Mouse (Mus musculus): ENCODE data around the gene Krt222. TPM values are rescaled to one million over a fixed set of nuclear protein-coding genes. Genes with fewer than 3 reads are reported as not detected.

Gene Krt222
- total RNA-seq, 4 experiments from 2014 or later = 26.5 to 44.5 (median 31.0) TPM

- no peak for DNase-seq (ENCODE audit: low spot score)
These were observed 5.4 kb downstream of the Krt222 start for GRCm38 (mm10) chr11:99238468-99238867.

GRCm38 (mm10) chr11:99231049-99231816 lies 12.7 kb downstream of the Krt222 start:
- DNase-seq (ENCODE audit: low spot score) = no peak

- DNase-seq (ENCODE audit: low spot score) = peak; percentile 77
These were observed 13.4 kb downstream of the Krt222 start, which contains the start of gene Smarce1 for GRCm38 (mm10) chr11:99230261-99231048. Gene Smarce1 (minus strand): TSS chr11:99231017.

- DNase-seq (ENCODE audit: low spot score) = no peak
These were observed 14.1 kb downstream of the Krt222 start for GRCm38 (mm10) chr11:99229641-99230260.

- no peak for DNase-seq (ENCODE audit: low spot score)
These were observed 17.6 kb downstream of the Krt222 start for GRCm38 (mm10) chr11:99226298-99226697.

GRCm38 (mm10) chr11:99223310-99223709 lies 20.6 kb downstream of the Krt222 start:
- DNase-seq (ENCODE audit: low spot score) = no peak

- no peak for DNase-seq (ENCODE audit: low spot score)
These were observed 22.1 kb downstream of the Krt222 start for GRCm38 (mm10) chr11:99221811-99222210.

GRCm38 (mm10) chr11:99217248-99217986 lies 26.5 kb downstream of the Krt222 start:
- no peak for DNase-seq (ENCODE audit: low spot score)

- peak; percentile 50 for DNase-seq (ENCODE audit: low spot score)
These were observed 27.7 kb downstream of the Krt222 start for GRCm38 (mm10) chr11:99216181-99216580.

- DNase-seq (ENCODE audit: low spot score) = no peak
These were observed 31.2 kb downstream of the Krt222 start for GRCm38 (mm10) chr11:99212693-99213092.

- no peak for DNase-seq (ENCODE audit: low spot score)
These were observed 31.9 kb downstream of the Krt222 start for GRCm38 (mm10) chr11:99211964-99212363.

- DNase-seq (ENCODE audit: low spot score) = peak; percentile 34
These were observed 35.7 kb downstream of the Krt222 start for GRCm38 (mm10) chr11:99208105-99208669.

GRCm38 (mm10) chr11:99207449-99207848 lies 36.4 kb downstream of the Krt222 start:
- DNase-seq (ENCODE audit: low spot score) = no peak

- no peak for DNase-seq (ENCODE audit: low spot score)
These were observed 36.9 kb downstream of the Krt222 start for GRCm38 (mm10) chr11:99206954-99207353.

GRCm38 (mm10) chr11:99189154-99189582 lies 54.7 kb downstream of the Krt222 start:
- peak; percentile 35 for DNase-seq (ENCODE audit: low spot score)

- no peak for DNase-seq (ENCODE audit: low spot score)
These were observed 56.5 kb downstream of the Krt222 start for GRCm38 (mm10) chr11:99187348-99187747.

- DNase-seq (ENCODE audit: low spot score) = no peak
These were observed 57.0 kb downstream of the Krt222 start for GRCm38 (mm10) chr11:99186836-99187235.
